Mouse (Mus musculus): ENCODE measurements around the gene Gm12248.

- TF ChIP-seq CTCF (IDR thresholded peaks at IDR 0.05; ENCODE audit: low read depth, low read length) (no peak), POLR2A (IDR thresholded peaks at IDR 0.05; ENCODE audit: borderline replicate concordance, low read depth, low read length) (no peak)
Measured at GRCm38 (mm10) chr11:58121351-58121750, 28.4 kb upstream of the Gm12248 start.
